Mouse (Mus musculus) myocyte (in vitro differentiated cells): ENCODE measurements around the gene Dtx3l. TPM values are rescaled to one million over a fixed set of nuclear protein-coding genes. Genes with fewer than 3 reads are reported as not detected.
"Not testable (repeated sequence)": the region's sequence is repeated elsewhere in the genome, so short reads cannot be mapped to it uniquely, and the experiment has no call there.

ENCODE experiments used
- H3K27me3 ChIP-seq: one replicate; pipeline ENCODE4 v1.6.1; 2011; ENCODE audit not compliant: control insufficient read depth, insufficient read depth, insufficient read length
- H3K36me3 ChIP-seq: one replicate; pipeline ENCODE4 v1.6.1; 2011; ENCODE audit not compliant: control insufficient read depth, insufficient read depth
- H3K4me2 ChIP-seq: one replicate; pipeline ENCODE4 v1.6.1; 2011; ENCODE audit warnings: low read depth, control low read depth
- H3K4me3 ChIP-seq: one replicate; pipeline ENCODE4 v1.5.1; 2011; ENCODE audit warnings: mild to moderate bottlenecking, control low read depth, moderate library complexity
- H3K79me2 ChIP-seq: one replicate; pipeline ENCODE4 v1.6.1; 2011; ENCODE audit not compliant: control insufficient read depth, insufficient read depth
- H3ac ChIP-seq: one replicate; pipeline ENCODE4 v1.6.1; 2011; ENCODE audit not compliant: control insufficient read depth, insufficient read length
- CEBPB ChIP-seq: IDR thresholded peaks from 2 replicates; pipeline ENCODE4 v1.6.1; 2011; ENCODE audit warnings: mild to moderate bottlenecking, moderate library complexity; ENCODE audit not compliant: poor library complexity, insufficient read depth, severe bottlenecking
- E2F4 ChIP-seq: IDR thresholded peaks from one replicate; pipeline ENCODE4 v1.6.1; 2011; ENCODE audit warnings: mild to moderate bottlenecking, control low read depth, moderate library complexity; ENCODE audit not compliant: insufficient read depth
- MAX ChIP-seq: IDR thresholded peaks from one replicate; pipeline ENCODE4 v1.6.1; 2011; ENCODE audit warnings: low read depth, mild to moderate bottlenecking, control low read depth
- MYOD1 ChIP-seq, 3 experiments: IDR thresholded peaks; one replicate each; pipeline ENCODE4 v1.6.1; 2011; ENCODE audit warnings: control low read depth in 2 of 3, low read depth in 2 of 3, mild to moderate bottlenecking in 2 of 3, moderate library complexity in 1 of 3; ENCODE audit not compliant: insufficient read length in 2 of 3, control insufficient read depth in 1 of 3
- MYOG ChIP-seq, 3 experiments: IDR thresholded peaks; one replicate each; pipeline ENCODE4 v1.6.1; 2011; ENCODE audit warnings: control low read depth in 2 of 3, low read depth in 2 of 3, mild to moderate bottlenecking in 2 of 3; ENCODE audit not compliant: insufficient read length in 2 of 3, control insufficient read depth in 1 of 3, insufficient read depth in 1 of 3
- POLR2A ChIP-seq: IDR thresholded peaks from one replicate; pipeline ENCODE4 v1.6.1; 2011; ENCODE audit warnings: low read depth, mild to moderate bottlenecking, control low read depth, moderate library complexity; ENCODE audit not compliant: insufficient read length
- POLR2AphosphoS2 ChIP-seq: IDR thresholded peaks from one replicate; pipeline ENCODE4 v1.6.1; 2011; ENCODE audit warnings: low read depth, control low read depth; ENCODE audit not compliant: insufficient read length
- REST ChIP-seq: IDR thresholded peaks from one replicate; pipeline ENCODE4 v1.6.1; 2011; ENCODE audit warnings: mild to moderate bottlenecking, control low read depth, moderate library complexity; ENCODE audit not compliant: insufficient read depth, insufficient read length
- SRF ChIP-seq: IDR thresholded peaks from one replicate; pipeline ENCODE4 v1.6.1; 2011; ENCODE audit warnings: low read depth; ENCODE audit not compliant: control insufficient read depth, insufficient read length
- TCF12 ChIP-seq: IDR thresholded peaks from one replicate; pipeline ENCODE4 v1.6.1; 2011; ENCODE audit warnings: mild to moderate bottlenecking, control low read depth; ENCODE audit not compliant: poor library complexity, insufficient read depth, severe bottlenecking
- TCF3 ChIP-seq: IDR thresholded peaks from one replicate; pipeline ENCODE4 v1.6.1; 2011; ENCODE audit warnings: low read depth, control low read depth; ENCODE audit not compliant: insufficient read length
- USF1 ChIP-seq: IDR thresholded peaks from one replicate; pipeline ENCODE4 v1.6.1; 2011; ENCODE audit warnings: low read depth, mild to moderate bottlenecking, control low read depth, moderate library complexity
- polyA plus RNA-seq: library from polyadenylated mRNA; unstranded; fragments of >200 nt; fragmentation: generic; extraction: Trizol; gene quantifications from one replicate; pipeline ENCODE4 v1.2.1, GENCODE M21; 2012; ENCODE audit warnings: missing spikeins

The Dtx3l gene
- polyA plus RNA-seq, 1 experiment, result 0.83 TPM

DNA sequence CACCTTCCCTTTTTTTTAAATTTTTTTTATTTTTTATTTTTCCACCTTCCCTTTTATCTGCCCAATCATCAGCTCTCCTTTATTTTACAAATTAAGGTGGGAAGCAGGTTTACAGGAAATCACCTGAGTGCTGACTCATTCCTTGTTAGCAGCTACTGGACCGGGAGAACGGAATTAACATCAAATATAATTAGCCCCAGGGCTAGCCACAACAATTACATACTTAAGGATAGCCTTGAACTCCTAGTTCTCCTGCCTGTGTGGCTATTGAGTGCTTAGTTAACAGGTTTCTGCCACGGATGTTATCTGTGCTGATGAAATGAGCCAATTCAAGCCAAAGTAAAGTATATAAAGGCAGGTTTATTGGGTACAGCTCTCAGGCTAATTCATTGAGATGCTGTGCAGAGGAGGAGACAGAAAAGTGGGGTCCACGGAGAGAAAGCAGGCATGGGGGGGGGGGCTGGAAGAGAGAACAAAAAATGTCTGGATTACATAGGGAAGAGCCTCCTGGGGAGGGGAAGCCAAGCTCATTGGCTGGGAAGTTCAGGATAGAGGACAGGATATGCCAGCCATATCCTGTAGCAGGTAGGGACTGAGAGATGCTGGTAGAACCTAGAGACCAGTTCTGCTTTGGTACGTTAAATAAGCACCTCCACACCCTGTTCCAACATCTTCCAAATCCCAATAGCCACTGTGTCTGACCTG is 27.6 kb upstream of the Dtx3l start:
- Histone ChIP-seq H3K4me3 (no peak overlapping the region), H3K4me2 (no peak overlapping the region), H3K27me3 (no peaks in the 10 kb centered on the region), H3K79me2 (no peaks in the 10 kb centered on the region), H3K36me3 (no peaks in the 10 kb centered on the region), H3ac (no peak overlapping the region)
- no peak for TF ChIP-seq MYOD1 (IDR thresholded peaks at IDR 0.05; ENCODE audit: control insufficient read depth in 1 of 3, insufficient read length in 2 of 3, low read depth in 2 of 3)
- TF ChIP-seq CEBPB, result no peak
- TF ChIP-seq MAX, result no peak
- TF ChIP-seq REST, result no peak
- TF ChIP-seq TCF3, result no peak
- TF ChIP-seq POLR2AphosphoS2, result no peak
- no peak for TF ChIP-seq MYOG (IDR thresholded peaks at IDR 0.05; ENCODE audit: control insufficient read depth in 1 of 3, insufficient read depth in 1 of 3, insufficient read length in 2 of 3, low read depth in 2 of 3)
- TF ChIP-seq E2F4, result no peak
- no peak for TF ChIP-seq POLR2A
- no peak for TF ChIP-seq TCF12
- no peak for TF ChIP-seq SRF
- TF ChIP-seq USF1, result no peak

DNA sequence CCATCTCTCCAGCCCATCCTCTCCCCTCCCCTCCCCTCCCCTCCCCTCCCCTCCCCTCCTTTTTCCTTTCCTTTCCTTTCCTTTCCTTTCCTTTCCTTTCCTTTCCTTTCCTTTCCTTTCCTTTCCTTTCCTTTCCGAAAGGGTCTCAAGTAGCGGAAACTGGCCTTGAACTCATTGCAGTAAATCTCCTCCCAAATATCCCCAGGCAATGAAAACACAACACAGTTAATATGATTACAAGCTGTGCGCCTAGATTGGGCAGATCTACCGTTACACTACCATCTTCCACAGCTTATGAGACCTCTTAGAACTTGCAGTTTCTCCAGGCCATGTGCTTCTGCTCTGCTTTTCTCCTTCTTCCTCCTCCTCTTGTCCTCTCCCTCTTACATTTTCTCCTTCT is 27.0 kb upstream of the Dtx3l start:
- not testable (repeated sequence) for H3K36me3 ChIP-seq, H3K4me3 ChIP-seq, H3K27me3 ChIP-seq, H3ac ChIP-seq, H3K4me2 ChIP-seq, H3K79me2 ChIP-seq

- Histone ChIP-seq H3K4me3 (no peak overlapping the region), H3K27me3 (no peaks in the 10 kb centered on the region), H3K4me2 (no peak overlapping the region), H3K79me2 (no peaks in the 10 kb centered on the region), H3K36me3 (no peaks in the 10 kb centered on the region), H3ac (no peak overlapping the region)
- TF ChIP-seq E2F4, result no peak
- TF ChIP-seq REST, result no peak
- TF ChIP-seq POLR2AphosphoS2, result no peak
- no peak for TF ChIP-seq POLR2A
- no peak for TF ChIP-seq TCF12
These were observed 13.7 kb upstream of the Dtx3l start for GRCm38 (mm10) chr16:35952628-35953130.

- Histone ChIP-seq H3K4me2 (no peak overlapping the region), H3K27me3 (no peaks in the 10 kb centered on the region), H3ac (no peak overlapping the region), H3K4me3 (no peak overlapping the region), H3K36me3 (no peaks in the 10 kb centered on the region), H3K79me2 (no peaks in the 10 kb centered on the region)
- TF ChIP-seq MAX (no peak), TCF3 (no peak), TCF12 (no peak), USF1 (no peak), MYOD1 (IDR thresholded peaks at IDR 0.05; ENCODE audit: control insufficient read depth in 1 of 3, insufficient read length in 2 of 3, low read depth in 2 of 3) (no peak), POLR2AphosphoS2 (no peak), POLR2A (no peak), SRF (no peak), E2F4 (no peak), CEBPB (no peak), MYOG (IDR thresholded peaks at IDR 0.05; ENCODE audit: control insufficient read depth in 1 of 3, insufficient read depth in 1 of 3, insufficient read length in 2 of 3, low read depth in 2 of 3) (no peak)
These were observed 12.3 kb upstream of the Dtx3l start for GRCm38 (mm10) chr16:35951216-35951615.

DNA sequence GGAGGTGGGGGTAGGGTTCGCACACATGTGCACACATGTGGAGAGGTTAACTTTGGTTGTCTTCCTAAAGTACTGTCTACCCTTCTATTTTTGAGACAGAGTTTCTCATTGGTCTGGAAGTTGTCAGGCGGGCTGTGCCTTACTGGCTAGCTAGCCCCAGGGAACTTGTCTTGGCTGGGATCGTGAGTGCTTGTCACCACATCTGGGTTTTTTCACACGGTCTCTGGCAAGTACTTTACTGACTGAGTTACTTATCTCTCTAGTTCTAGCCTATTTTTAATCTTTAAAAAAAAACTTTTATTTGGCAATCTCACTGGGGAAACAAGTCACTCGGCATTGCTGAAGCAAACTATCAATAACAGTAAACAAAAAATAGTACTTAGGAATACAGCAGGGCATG is 10.3 kb upstream of the Dtx3l start:
- Histone ChIP-seq H3ac (no peak overlapping the region), H3K79me2 (no peaks in the 10 kb centered on the region), H3K36me3 (no peaks in the 10 kb centered on the region), H3K4me2 (no peak overlapping the region), H3K27me3 (no peaks in the 10 kb centered on the region), H3K4me3 (no peak overlapping the region)
- TF ChIP-seq USF1 (no peak), MYOD1 (IDR thresholded peaks at IDR 0.05; ENCODE audit: control insufficient read depth in 1 of 3, insufficient read length in 2 of 3, low read depth in 2 of 3) (no peak), CEBPB (no peak), POLR2A (no peak), POLR2AphosphoS2 (no peak), MYOG (IDR thresholded peaks at IDR 0.05; ENCODE audit: control insufficient read depth in 1 of 3, insufficient read depth in 1 of 3, insufficient read length in 2 of 3, low read depth in 2 of 3) (no peak), TCF3 (no peak), REST (no peak), SRF (no peak), E2F4 (no peak), MAX (no peak), TCF12 (no peak)
